Mouse (Mus musculus) MEL (cell line): ENCODE data around the gene Nfrkb. TPM values are rescaled to one million over a fixed set of nuclear protein-coding genes. Genes with fewer than 3 reads are reported as not detected.

Source experiments
- DNase-seq: peaks from one replicate; pipeline ENCODE4 v3.0.0; 2011; ENCODE audit warnings: low read depth, low spot score
- H3K27ac ChIP-seq: 2 replicates; pipeline ENCODE4 v1.5.1; 2012; ENCODE audit warnings: low read depth, mild to moderate bottlenecking, control low read depth, low read length, moderate library complexity; ENCODE audit not compliant: control insufficient read depth
- H3K27me3 ChIP-seq, 2 experiments: fragments of 150-350 bp in 1 of 2; sonication (generic) in 1 of 2; 2 replicates each; pipeline ENCODE4 v1.6.1; 2012; ENCODE audit warnings: low read length in 2 of 2, mild to moderate bottlenecking in 2 of 2, improper control_type of control experiment in 1 of 2, moderate library complexity in 1 of 2; ENCODE audit not compliant: insufficient read depth in 2 of 2, control insufficient read depth in 1 of 2
- H3K36me3 ChIP-seq, 2 experiments: 2 replicates each; pipeline ENCODE4 v1.6.1; 2012 to 2014; ENCODE audit warnings: low read length in 2 of 2, improper control_type of control experiment in 1 of 2, inconsistent platforms in 1 of 2, mild to moderate bottlenecking in 1 of 2; ENCODE audit not compliant: insufficient read depth in 2 of 2, control insufficient read depth in 1 of 2
- H3K4me1 ChIP-seq, 2 experiments: fragments of 150-350 bp in 1 of 2; sonication (generic) in 1 of 2; 2 replicates each; pipeline ENCODE4 v1.6.1; 2012; ENCODE audit warnings: low read length in 2 of 2, improper control_type of control experiment in 1 of 2, mild to moderate bottlenecking in 1 of 2; ENCODE audit not compliant: insufficient read depth in 2 of 2, control insufficient read depth in 1 of 2
- H3K4me3 ChIP-seq, 2 experiments: fragments of 150-350 bp in 1 of 2; sonication (generic) in 1 of 2; 2 replicates each; pipeline ENCODE4 v1.5.1; 2012; ENCODE audit warnings: low read depth in 2 of 2, low read length in 2 of 2, mild to moderate bottlenecking in 2 of 2, moderate library complexity in 2 of 2, control low read depth in 1 of 2, improper control_type of control experiment in 1 of 2; ENCODE audit not compliant: control insufficient read depth in 1 of 2, insufficient read depth in 1 of 2
- H3K79me2 ChIP-seq: 2 replicates; pipeline ENCODE4 v1.6.1; 2012; ENCODE audit warnings: mild to moderate bottlenecking, low read length, moderate library complexity; ENCODE audit not compliant: control insufficient read depth, poor library complexity, insufficient read depth
- H3K9ac ChIP-seq: 2 replicates; pipeline ENCODE4 v1.6.1; 2012; ENCODE audit warnings: low read depth, mild to moderate bottlenecking, control low read depth, low read length, moderate library complexity; ENCODE audit not compliant: control insufficient read depth, poor library complexity, severe bottlenecking
- H3K9me3 ChIP-seq: fragments of 150-350 bp; sonication (generic); replicated peaks from 2 replicates; pipeline ENCODE4 v1.6.1; 2012; ENCODE audit warnings: mild to moderate bottlenecking, low read length, improper control_type of control experiment, moderate library complexity; ENCODE audit not compliant: insufficient read depth
- ELF1 ChIP-seq: IDR thresholded peaks from 2 replicates; pipeline ENCODE4 v1.6.1; 2014; ENCODE audit warnings: low read depth, mild to moderate bottlenecking, inconsistent platforms, low read length, improper control_type of control experiment, moderate library complexity
- ETS1 ChIP-seq: IDR thresholded peaks from 2 replicates; pipeline ENCODE4 v1.6.1; 2012; ENCODE audit warnings: low read depth, mild to moderate bottlenecking, inconsistent platforms, low read length, improper control_type of control experiment, moderate library complexity
- HCFC1 ChIP-seq: IDR thresholded peaks from 2 replicates; pipeline ENCODE4 v1.6.1; 2012; ENCODE audit warnings: low read depth, mild to moderate bottlenecking, inconsistent platforms, low read length, improper control_type of control experiment, moderate library complexity
- MAZ ChIP-seq: IDR thresholded peaks from 2 replicates; pipeline ENCODE4 v1.6.1; 2012; ENCODE audit warnings: low read depth, mild to moderate bottlenecking, inconsistent platforms, low read length, improper control_type of control experiment
- MEF2A ChIP-seq: IDR thresholded peaks from 2 replicates; pipeline ENCODE4 v1.6.1; 2014; ENCODE audit warnings: low read depth, mild to moderate bottlenecking, inconsistent platforms, low read length, improper control_type of control experiment; ENCODE audit not compliant: poor library complexity, insufficient replicate concordance, severe bottlenecking; ENCODE audit errors: extremely low read depth
- NRF1 ChIP-seq: IDR thresholded peaks from 2 replicates; pipeline ENCODE4 v1.6.1; 2014; ENCODE audit warnings: low read depth, mild to moderate bottlenecking, inconsistent platforms, low read length, improper control_type of control experiment, moderate library complexity; ENCODE audit not compliant: poor library complexity, insufficient read depth, severe bottlenecking
- RAD21 ChIP-seq: IDR thresholded peaks from 2 replicates; pipeline ENCODE4 v1.6.1; 2011; ENCODE audit warnings: mild to moderate bottlenecking, low read depth, low read length, improper control_type of control experiment
- SIN3A ChIP-seq: IDR thresholded peaks from 2 replicates; pipeline ENCODE4 v1.6.1; 2012; ENCODE audit warnings: low read length, improper control_type of control experiment, inconsistent platforms
- SMC3 ChIP-seq: IDR thresholded peaks from 2 replicates; pipeline ENCODE4 v1.6.1; 2011; ENCODE audit warnings: low read depth, low read length, improper control_type of control experiment
- TAL1 ChIP-seq: IDR thresholded peaks from 2 replicates; pipeline ENCODE4 v1.6.1; 2012; ENCODE audit warnings: mild to moderate bottlenecking, inconsistent platforms, low read length, moderate library complexity, mixed read lengths
- TCF12 ChIP-seq: IDR thresholded peaks from 2 replicates; pipeline ENCODE4 v1.6.1; 2014; ENCODE audit warnings: low read depth, mild to moderate bottlenecking, inconsistent platforms, low read length, improper control_type of control experiment, moderate library complexity
- UBTF ChIP-seq: IDR thresholded peaks from 2 replicates; pipeline ENCODE4 v1.6.1; 2012; ENCODE audit warnings: low read depth, mild to moderate bottlenecking, inconsistent platforms, low read length, improper control_type of control experiment, moderate library complexity, borderline replicate concordance; ENCODE audit not compliant: insufficient read depth
- USF1 ChIP-seq: IDR thresholded peaks from 2 replicates; pipeline ENCODE4 v1.6.1; 2014; ENCODE audit warnings: low read depth, mild to moderate bottlenecking, inconsistent platforms, low read length, improper control_type of control experiment, moderate library complexity
- USF2 ChIP-seq, 2 experiments: IDR thresholded peaks; 2 replicates each; pipeline ENCODE4 v1.6.1; 2011 to 2012; ENCODE audit warnings: improper control_type of control experiment in 2 of 2, low read length in 2 of 2, borderline replicate concordance in 1 of 2, inconsistent platforms in 1 of 2, low read depth in 1 of 2, mild to moderate bottlenecking in 1 of 2; ENCODE audit not compliant: insufficient read depth in 1 of 2
- ZC3H11A ChIP-seq: IDR thresholded peaks from 2 replicates; pipeline ENCODE4 v1.6.1; 2012; ENCODE audit warnings: low read depth, mild to moderate bottlenecking, inconsistent platforms, low read length, improper control_type of control experiment
- ZMIZ1 ChIP-seq: IDR thresholded peaks from 2 replicates; pipeline ENCODE4 v1.6.1; 2012; ENCODE audit warnings: low read depth, mild to moderate bottlenecking, inconsistent platforms, low read length, improper control_type of control experiment, moderate library complexity
- ZNF384 ChIP-seq: IDR thresholded peaks from 2 replicates; pipeline ENCODE4 v1.6.1; 2012; ENCODE audit warnings: low read depth, mild to moderate bottlenecking, inconsistent platforms, low read length, improper control_type of control experiment
- polyA plus RNA-seq, 2 experiments: library from polyadenylated mRNA; stranded (reverse) in 1 of 2; unstranded in 1 of 2; fragments of >175 nt in 1 of 2; fragments of >200 nt in 1 of 2; gene quantifications; 2 replicates each; pipeline versions ENCODE4 v1.2.1 to v1.2.4; 2012; ENCODE audit warnings: low replicate concordance in 2 of 2, low read depth in 1 of 2; ENCODE audit not compliant: insufficient read length in 2 of 2, insufficient read depth in 1 of 2, missing spikeins in 1 of 2
- total RNA-seq: library from RNA; depleted of rRNA; stranded (reverse); fragments of 300-350 nt; gene quantifications from 2 replicates; pipeline ENCODE4 v1.2.3, GENCODE M21; 2012; rRNA removed

Gene Nfrkb
- total and polyA plus RNA-seq, 3 experiments: 20.3 to 54.1 (median 33.8) TPM

DNA sequence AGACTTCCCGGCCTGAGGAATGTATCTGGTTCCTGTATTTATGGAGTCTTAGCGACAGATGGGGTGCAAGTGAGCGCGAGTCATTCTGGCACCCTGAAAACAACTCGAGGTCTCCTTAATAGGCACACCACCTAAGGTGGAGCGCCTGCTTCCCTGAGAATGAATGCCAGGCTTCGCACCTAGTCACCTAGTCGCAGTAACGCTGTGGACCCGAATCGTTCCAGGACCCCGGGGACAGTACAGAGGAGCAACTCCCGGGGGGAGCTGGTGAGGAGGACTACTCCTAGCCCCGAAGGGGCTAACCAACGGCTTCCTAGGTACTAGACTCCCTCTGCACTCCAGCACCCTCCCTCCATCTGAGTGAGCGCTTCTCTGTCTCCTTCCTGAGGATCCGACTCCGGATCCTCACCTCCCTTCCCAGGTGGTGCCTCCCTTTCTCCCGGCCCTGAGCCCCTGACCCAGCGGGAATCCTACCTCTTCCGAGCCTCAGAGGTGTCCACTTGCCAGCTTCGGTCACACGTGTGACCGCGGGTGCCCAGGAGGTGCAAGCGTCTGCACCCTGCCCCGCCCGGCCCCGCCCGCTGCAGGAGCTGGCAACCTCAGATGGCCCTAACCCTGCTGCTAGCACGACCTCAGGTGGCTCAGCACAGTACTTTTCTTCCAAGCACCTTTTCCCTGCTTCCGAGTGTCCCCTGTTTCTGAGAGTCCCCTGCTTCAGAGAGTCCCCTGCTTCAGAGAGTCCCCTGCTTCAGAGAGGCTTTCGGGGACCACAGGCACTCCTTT lies 77.9 kb downstream of the Nfrkb start, which contains the start of gene Tmem45b:
Tmem45b (minus strand) TSS at position 771 of the 783 bp plus-strand sequence.
- no peaks in the 10 kb centered on the region for H3K4me1 ChIP-seq
- no peak within 1 kb of the TSS for H3K9ac ChIP-seq
- no peaks in the 10 kb centered on the region for H3K79me2 ChIP-seq
- H3K36me3 ChIP-seq: no peaks in the 10 kb centered on the region
- TF ChIP-seq ZNF384 (no peak), USF1 (no peak), TAL1 (no peak), UBTF (no peak), USF2 (IDR thresholded peaks at IDR 0.05; ENCODE audit: borderline replicate concordance in 1 of 2, insufficient read depth in 1 of 2, low read depth in 1 of 2, low read length in 2 of 2) (no peak), ZC3H11A (no peak), SIN3A (no peak), HCFC1 (no peak), RAD21 (no peak), ETS1 (no peak), SMC3 (no peak), ELF1 (no peak), MEF2A (no peak), ZMIZ1 (no peak), NRF1 (no peak), TCF12 (no peak), MAZ (no peak)
- H3K9me3 ChIP-seq: no peaks in the 10 kb centered on the region
- H3K27me3 ChIP-seq: no peaks in the 10 kb centered on the region; a peak in 2 of 4 replicates
- no peak within 1 kb of the TSS for H3K27ac ChIP-seq
- no peak within 1 kb of the TSS for H3K4me3 ChIP-seq
- DNase-seq: no peak

Other genes starting within 250 kb of the Nfrkb start
- 33.5 and 37.6 TPM in 2 replicates for gene Aplp2, start 174.4 kb upstream of the Nfrkb start, total RNA-seq
- gene Aplp2, start 174.4 kb upstream of the Nfrkb start, polyA plus RNA-seq: 10 to 100 TPM in 1 of 2 experiments, not detected in 1; 60.6 TPM
- gene Prdm10, start 105.7 kb upstream of the Nfrkb start, total RNA-seq: 3.4 and 4.9 TPM in 2 replicates
- gene Prdm10, start 105.7 kb upstream of the Nfrkb start, polyA plus RNA-seq: 1 to 10 TPM in 1 of 2 experiments, not detected in 1; 8.7 TPM
- not detected in 2 replicates for gene Tmem45b, start 78.3 kb downstream of the Nfrkb start, total RNA-seq
- not detected for gene Tmem45b, start 78.3 kb downstream of the Nfrkb start, polyA plus RNA-seq